32 mouse cellular contexts compared by ENCODE assay signal in the genomic region with DNA sequence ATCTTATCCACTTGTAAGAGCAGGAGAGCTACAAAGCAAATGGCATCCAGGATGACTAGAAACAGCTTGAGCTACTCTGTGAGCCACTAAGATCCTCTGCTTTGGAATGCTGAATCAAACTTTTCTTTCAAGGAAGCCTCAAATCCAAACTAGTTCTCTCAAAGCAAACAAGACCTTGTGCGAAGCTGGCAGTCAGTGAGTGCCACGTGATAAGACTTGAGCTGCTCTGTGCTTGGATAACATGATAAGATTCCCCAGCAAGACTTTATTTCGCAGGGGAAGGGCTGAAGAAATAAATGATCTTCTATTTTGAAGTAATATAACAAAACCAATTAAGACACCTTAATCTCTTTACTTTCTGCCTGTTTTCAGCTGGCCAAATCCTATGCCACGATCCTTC. TPM values are rescaled to one million over a fixed set of nuclear protein-coding genes. Genes with fewer than 3 reads are reported as not detected.
"Had no signal": no experiment of that assay in that cellular context is flagged by ENCODE, and none has a peak within 500 bp of the region (broad histone marks: within the 10 kb centered on the region; RNA-seq: fewer than 3 reads in every experiment).

No protein-coding gene starts in this region.

- H3K27ac ChIP-seq: left cerebral cortex, adult 2 months; liver, embryonic 15.5 days; macrophage; midbrain, embryonic 10.5 days; midbrain, embryonic 13.5 days; neural tube, embryonic 13.5 days had no signal

- H3K27me3 ChIP-seq: liver, embryonic 15.5 days; midbrain, embryonic 13.5 days; neural tube, embryonic 13.5 days had no signal

- H3K4me3 ChIP-seq: left cerebral cortex, adult 2 months; liver, embryonic 15.5 days; midbrain, embryonic 10.5 days; midbrain, embryonic 13.5 days; myocyte; neural tube, embryonic 13.5 days had no signal

- H3K9ac ChIP-seq: liver, embryonic 15.5 days; midbrain, embryonic 13.5 days; neural tube, embryonic 13.5 days had no signal

- DNase-seq: kidney, adult 18-20 months; kidney, adult 9 months; kidney, postnatal 14 days; layer of hippocampus, postnatal 36 days; lung, adult 2 months; right cerebral cortex, adult 18-20 months; right cerebral cortex, postnatal 25 days; thymus, adult 2 months; thymus, postnatal 14 days; thymus, postnatal 4 days had no signal

- H3K9me3 ChIP-seq: liver, embryonic 15.5 days had no signal

- H3K36me3 ChIP-seq: liver, embryonic 15.5 days; neural tube, embryonic 13.5 days had no signal

- H3K4me1 ChIP-seq: liver, embryonic 15.5 days; midbrain, embryonic 10.5 days; midbrain, embryonic 13.5 days; neural tube, embryonic 13.5 days had no signal

- ATAC-seq: inflammation-experienced regulatory T-cells, adult 6 months; lung, postnatal 0 days; midbrain, embryonic 13.5 days; midbrain, embryonic 16.5 days had no signal

- H3K4me2 ChIP-seq: liver, embryonic 11.5 days; liver, embryonic 15.5 days; midbrain, embryonic 13.5 days; neural tube, embryonic 13.5 days had no signal

RNA-seq across cellular contexts. Expression of a gene that starts 4.8 kb away (rescaled TPM):
- total RNA-seq: layer of hippocampus, adult 18-20 months; layer of hippocampus, postnatal 10 days; layer of hippocampus, postnatal 36 days; left cerebral cortex, adult 2 months; left cerebral cortex, postnatal 10 days; left cerebral cortex, postnatal 36 days; megakaryocyte, adult 5-6 weeks; monocyte, adult 5-6 weeks; neutrophil, adult 5-6 weeks had no signal
- polyA plus RNA-seq: inflammation-experienced regulatory T-cells, adult 6 months; kidney, embryonic 16.5 days; limb, embryonic 11.5 days; limb, embryonic 14.5 days; liver, embryonic 11.5 days; liver, embryonic 15.5 days; lung, adult 2 months; lung, postnatal 0 days; macrophage; myocyte; neural tube, embryonic 13.5 days; spleen, adult 2 months; thymus, adult 2 months had no signal
